Mouse (Mus musculus) gastrocnemius, adult 8-10 months (tissue): ENCODE data around the gene Dazl. TPM values are rescaled to one million over a fixed set of nuclear protein-coding genes. Genes with fewer than 3 reads are reported as not detected.

Experiments
- DNase-seq, 2 experiments: peaks; one replicate each; pipeline ENCODE4 v3.0.0; 2022; ENCODE audit warnings: low spot score in 2 of 2
- total RNA-seq, 4 experiments: library from RNA; stranded (reverse); gene quantifications; 2 replicates each; pipeline ENCODE4 v1.2.4; 2022

Gene Dazl
- total RNA-seq = under 1 TPM; 0.08 to 0.65 (median 0.41) TPM

GRCm38 (mm10) chr17:50293241-50293731 lies at the start of gene Dazl:
TSS of gene Dazl (minus strand) at chr17:50293636.
- peak in 1 of 2 experiments; percentile 14 for DNase-seq

GRCm38 (mm10) chr17:50341850-50342544 lies 48.6 kb upstream of the Dazl start:
- no peak for DNase-seq

GRCm38 (mm10) chr17:50338901-50339300 lies 45.5 kb upstream of the Dazl start:
- peak; percentile 19 to 20 for DNase-seq

GRCm38 (mm10) chr17:50335776-50336175 lies 42.3 kb upstream of the Dazl start:
- no peak for DNase-seq

- no peak for DNase-seq
Measured at GRCm38 (mm10) chr17:50334694-50335093, 41.3 kb upstream of the Dazl start.

- DNase-seq = no peak
Measured at GRCm38 (mm10) chr17:50332012-50332300, 38.5 kb upstream of the Dazl start.

- DNase-seq = no peak
Measured at GRCm38 (mm10) chr17:50331171-50332011, 38.0 kb upstream of the Dazl start.

- no peak for DNase-seq
Measured at GRCm38 (mm10) chr17:50330245-50330644, 36.8 kb upstream of the Dazl start.

- DNase-seq = no peak
Measured at GRCm38 (mm10) chr17:50324658-50325057, 31.2 kb upstream of the Dazl start.

GRCm38 (mm10) chr17:50318810-50319209 lies 25.4 kb upstream of the Dazl start:
- DNase-seq = no peak

GRCm38 (mm10) chr17:50316216-50317150 lies 23.0 kb upstream of the Dazl start:
- no peak for DNase-seq

- DNase-seq = no peak
Measured at GRCm38 (mm10) chr17:50310148-50310802, 16.8 kb upstream of the Dazl start.

GRCm38 (mm10) chr17:50309512-50310072 lies 16.2 kb upstream of the Dazl start:
- DNase-seq = no peak

GRCm38 (mm10) chr17:50308880-50309279 lies 15.4 kb upstream of the Dazl start:
- no peak for DNase-seq

- no peak for DNase-seq
Measured at GRCm38 (mm10) chr17:50308059-50308647, 14.7 kb upstream of the Dazl start.

GRCm38 (mm10) chr17:50302867-50303266 lies 9.4 kb upstream of the Dazl start:
- no peak for DNase-seq

- no peak for DNase-seq
Measured at GRCm38 (mm10) chr17:50300171-50300841, 6.9 kb upstream of the Dazl start.

GRCm38 (mm10) chr17:50298821-50299220 lies 5.4 kb upstream of the Dazl start:
- DNase-seq = no peak

- no peak for DNase-seq
Measured at GRCm38 (mm10) chr17:50294726-50295125, 1.3 kb upstream of the Dazl start.
